Mouse (Mus musculus) layer of hippocampus, postnatal 14 days (tissue): ENCODE results near the gene Sprr4. TPM values are rescaled to one million over a fixed set of nuclear protein-coding genes. Genes with fewer than 3 reads are reported as not detected.
"Not testable (repeated sequence)": the region's sequence is repeated elsewhere in the genome, so short reads cannot be mapped to it uniquely, and the experiment has no call there.

ENCODE experiments used
- DNase-seq, 2 experiments: peaks; one replicate each; pipeline ENCODE4 v3.0.0; 2021 to 2022; ENCODE audit warnings: low spot score in 2 of 2, mixed read lengths in 1 of 2
- long read RNA-seq, 2 experiments: library from polyadenylated mRNA; stranded (forward); transcript quantifications; one replicate each; pipeline ENCODE4 v2.0.0; 2021
- total RNA-seq, 2 experiments: library from RNA; stranded (reverse); gene quantifications; 2 replicates each; pipeline ENCODE4 v1.2.3; 2021

The Sprr4 gene
- total RNA-seq: not detected
- long read RNA-seq, experiment 1: 0 reads
- long read RNA-seq, experiment 2: 0 reads

GRCm38 (mm10) chr3:92500393-92500792 lies at the start of gene Sprr4:
Gene Sprr4, minus strand, starts transcription at chr3:92500493.
- DNase-seq: no peak

- no peak for DNase-seq
These were observed 34.1 kb upstream of the Sprr4 start, which contains the start of gene 2310046K23Rik for GRCm38 (mm10) chr3:92534411-92534810. Gene 2310046K23Rik, minus strand, starts transcription at chr3:92534511.

GRCm38 (mm10) chr3:92512325-92512724 lies 12.0 kb upstream of the Sprr4 start:
- DNase-seq: peak in 1 of 2 experiments; percentile 24

- DNase-seq: no peak
These were observed 10.5 kb upstream of the Sprr4 start for GRCm38 (mm10) chr3:92510786-92511185.

- DNase-seq: no peak
These were observed 7.9 kb upstream of the Sprr4 start for GRCm38 (mm10) chr3:92508185-92508584.

- no peak for DNase-seq
These were observed 3.2 kb upstream of the Sprr4 start for GRCm38 (mm10) chr3:92503528-92503927.

GRCm38 (mm10) chr3:92490262-92490661 lies 10.0 kb downstream of the Sprr4 start:
- not testable (repeated sequence) for DNase-seq

- no peak for DNase-seq
These were observed 14.0 kb downstream of the Sprr4 start for GRCm38 (mm10) chr3:92486307-92486706.

GRCm38 (mm10) chr3:92485863-92486262 lies 14.4 kb downstream of the Sprr4 start, which contains the start of gene Sprr1a:
Gene Sprr1a, minus strand, starts transcription at chr3:92485895.
- no peak for DNase-seq

- DNase-seq: not testable (repeated sequence)
These were observed 19.0 kb downstream of the Sprr4 start for GRCm38 (mm10) chr3:92481249-92481648.

GRCm38 (mm10) chr3:92470111-92470510 lies 30.2 kb downstream of the Sprr4 start:
- DNase-seq: no peak

GRCm38 (mm10) chr3:92467424-92467823 lies 32.9 kb downstream of the Sprr4 start:
- no peak for DNase-seq

GRCm38 (mm10) chr3:92466576-92466975 lies 33.7 kb downstream of the Sprr4 start:
- DNase-seq: no peak

- no peak for DNase-seq
These were observed 41.7 kb downstream of the Sprr4 start, which contains the start of gene Sprr3 for GRCm38 (mm10) chr3:92458620-92459019. Gene Sprr3, minus strand, starts transcription at chr3:92458720.

- no peak for DNase-seq
These were observed 45.1 kb downstream of the Sprr4 start for GRCm38 (mm10) chr3:92455151-92455550.

Other genes with a start within 250 kb of the Sprr4 start
- not detected for gene Sprr2a3, start 215.1 kb downstream of the Sprr4 start, total RNA-seq
- gene Sprr2b, start 183.9 kb downstream of the Sprr4 start, total RNA-seq: not detected
- not detected for gene Sprr2d, start 161.4 kb downstream of the Sprr4 start, total RNA-seq
- not detected for gene Sprr2e, start 148.3 kb downstream of the Sprr4 start, total RNA-seq
- not detected for gene Sprr2f, start 135.3 kb downstream of the Sprr4 start, total RNA-seq
- gene Sprr2h, start 114.8 kb downstream of the Sprr4 start, total RNA-seq: not detected
- not detected for gene Sprr2i, start 92.5 kb downstream of the Sprr4 start, total RNA-seq
- not detected for gene Sprr2j-ps, start 82.4 kb downstream of the Sprr4 start, total RNA-seq
- 1 to 10 TPM; 2.3 to 4.4 TPM for gene Gm9774, start 71.1 kb downstream of the Sprr4 start, total RNA-seq
- gene Sprr2k, start 67.9 kb downstream of the Sprr4 start, total RNA-seq: not detected
- gene Sprr1b, start 61.7 kb downstream of the Sprr4 start, total RNA-seq: not detected
- not detected for gene Sprr3, start 41.8 kb downstream of the Sprr4 start, total RNA-seq
- gene Sprr1a, start 14.6 kb downstream of the Sprr4 start, total RNA-seq: not detected
- gene 2310046K23Rik, start 34.0 kb upstream of the Sprr4 start, total RNA-seq: not detected
- not detected for gene Ivl, start 73.2 kb upstream of the Sprr4 start, total RNA-seq
- not detected for gene Smcp, start 88.5 kb upstream of the Sprr4 start, total RNA-seq
- gene 2210017I01Rik, start 107.0 kb upstream of the Sprr4 start, total RNA-seq: not detected
- gene Lce6a, start 121.2 kb upstream of the Sprr4 start, total RNA-seq: not detected
- gene Lce1a1, start 147.8 kb upstream of the Sprr4 start, total RNA-seq: not detected
- not detected for gene Lce1b, start 156.4 kb upstream of the Sprr4 start, total RNA-seq
- not detected for gene Lce1a2, start 169.8 kb upstream of the Sprr4 start, total RNA-seq
- gene Lce1c, start 178.8 kb upstream of the Sprr4 start, total RNA-seq: not detected
- gene Lce1d, start 186.7 kb upstream of the Sprr4 start, total RNA-seq: not detected
- gene Lce1e, start 208.6 kb upstream of the Sprr4 start, total RNA-seq: not detected
- gene Lce1f, start 219.9 kb upstream of the Sprr4 start, total RNA-seq: not detected
- not detected for gene Gm38119, start 238.6 kb upstream of the Sprr4 start, total RNA-seq